Mouse (Mus musculus): ENCODE data around the gene Cuedc1. TPM values are rescaled to one million over a fixed set of nuclear protein-coding genes. Genes with fewer than 3 reads are reported as not detected.

Gene Cuedc1
- total and polyA plus RNA-seq, 3 experiments, result 1.0 to 4.8 TPM; not detected in 1

GRCm38 (mm10) chr11:88140066-88141060 lies 42.5 kb downstream of the Cuedc1 start:
- no peaks in the 10 kb centered on the region for H3K9me3 ChIP-seq (replicated peaks; ENCODE audit: insufficient read depth, low read length)
- H3K79me2 ChIP-seq (ENCODE audit: control insufficient read depth, insufficient read depth, low read length, poor library complexity), result no peaks in the 10 kb centered on the region
- H3K4me1 ChIP-seq (ENCODE audit: control insufficient read depth in 1 of 2, insufficient read depth in 2 of 2, low read length in 2 of 2), result peaks cover 7 to 24% of the 10 kb centered on the region in 2 experiments
- H3K4me3 ChIP-seq (ENCODE audit: control insufficient read depth in 1 of 2, insufficient read depth in 1 of 2, low read depth in 2 of 2, low read length in 2 of 2), result peak overlapping the region in 1 of 2 experiments; percentile 1; a peak in 1 of 4 replicates
- peak overlapping the region; percentile 0; the same call in 1 of the 2 replicates for H3K9ac ChIP-seq (ENCODE audit: control insufficient read depth, low read depth, low read length, poor library complexity, severe bottlenecking)
- H3K27me3 ChIP-seq (ENCODE audit: control insufficient read depth in 1 of 2, insufficient read depth in 2 of 2, low read length in 2 of 2), result no peaks in the 10 kb centered on the region
- TF ChIP-seq RAD21 (IDR thresholded peaks at IDR 0.05; ENCODE audit: low read depth, low read length), result no peak
- TF ChIP-seq ZNF384 (IDR thresholded peaks at IDR 0.05; ENCODE audit: low read depth, low read length), result peak; percentile 97
- no peak for TF ChIP-seq MEF2A (IDR thresholded peaks at IDR 0.05; ENCODE audit: extremely low read depth, insufficient replicate concordance, low read depth, low read length, poor library complexity, severe bottlenecking)
- peak; percentile 99 for TF ChIP-seq BHLHE40 (IDR thresholded peaks at IDR 0.05; ENCODE audit: borderline replicate concordance, low read depth, low read length)
- peak; percentile 87 for TF ChIP-seq ETS1 (IDR thresholded peaks at IDR 0.05; ENCODE audit: low read depth, low read length)
- TF ChIP-seq MYC (IDR thresholded peaks at IDR 0.05; ENCODE audit: low read depth, low read length), result peak; percentile 75; the same call in 1 of the 2 replicates
- 0 out of 2 replicates have a peak, but pooled peaks have one; percentile 35 for TF ChIP-seq MAFK (IDR thresholded peaks at IDR 0.05; ENCODE audit: borderline replicate concordance, low read depth, low read length)
- TF ChIP-seq TAL1 (IDR thresholded peaks at IDR 0.05; ENCODE audit: low read length), result peak; percentile 82
- TF ChIP-seq TCF12 (IDR thresholded peaks at IDR 0.05; ENCODE audit: low read depth, low read length), result peak; percentile 96
- TF ChIP-seq SMC3 (IDR thresholded peaks at IDR 0.05; ENCODE audit: low read depth, low read length), result no peak
- TF ChIP-seq USF1 (IDR thresholded peaks at IDR 0.05; ENCODE audit: low read depth, low read length), result peak; percentile 93
- TF ChIP-seq SIN3A (IDR thresholded peaks at IDR 0.05; ENCODE audit: low read length), result peak; percentile 59
- TF ChIP-seq MXI1 (IDR thresholded peaks at IDR 0.05; ENCODE audit: low read depth, low read length), result 0 out of 2 replicates have a peak, but pooled peaks have one; percentile 65
- peak in 1 of 2 experiments; percentile 66; a peak in 2 of 4 replicates for TF ChIP-seq USF2 (IDR thresholded peaks at IDR 0.05; ENCODE audit: borderline replicate concordance in 1 of 2, insufficient read depth in 1 of 2, low read depth in 1 of 2, low read length in 2 of 2)
- TF ChIP-seq HCFC1 (IDR thresholded peaks at IDR 0.05; ENCODE audit: low read depth, low read length), result 0 out of 2 replicates have a peak, but pooled peaks have one; percentile 24
- no peak for TF ChIP-seq JUND (IDR thresholded peaks at IDR 0.05; ENCODE audit: low read depth, low read length)
- 0 out of 2 replicates have a peak, but pooled peaks have one; percentile 53 for TF ChIP-seq MAZ (IDR thresholded peaks at IDR 0.05; ENCODE audit: low read depth, low read length)
- TF ChIP-seq GABPA (IDR thresholded peaks at IDR 0.05; ENCODE audit: low read depth, low read length), result no peak
- TF ChIP-seq POLR2A (IDR thresholded peaks at IDR 0.05; ENCODE audit: control insufficient read depth in 1 of 2, insufficient read depth in 1 of 2, low read depth in 1 of 2, low read length in 2 of 2, poor library complexity in 1 of 2), result no peak
- TF ChIP-seq E2F4 (IDR thresholded peaks at IDR 0.05; ENCODE audit: borderline replicate concordance, low read depth, low read length), result no peak
- no peak for TF ChIP-seq TBP (IDR thresholded peaks at IDR 0.05; ENCODE audit: low read depth, low read length)
- TF ChIP-seq EP300 (IDR thresholded peaks at IDR 0.05; ENCODE audit: low read depth in 1 of 2, low read length in 2 of 2), result peak; percentile 83 to 91
- peak; percentile 91 for TF ChIP-seq GATA1 (IDR thresholded peaks at IDR 0.05; ENCODE audit: low read depth, low read length)
- TF ChIP-seq CTCF (IDR thresholded peaks at IDR 0.05 in 2 of 3, conservative IDR thresholded peaks at IDR 0.05 in 1 of 3; ENCODE audit: control insufficient read depth in 1 of 3, insufficient read depth in 1 of 3, low read depth in 2 of 3, low read length in 3 of 3, poor library complexity in 1 of 3, severe bottlenecking in 1 of 3), result no peak
- TF ChIP-seq MAX (IDR thresholded peaks at IDR 0.05; ENCODE audit: low read length), result peak; percentile 84; the same call in 1 of the 2 replicates
- TF ChIP-seq RCOR1 (IDR thresholded peaks at IDR 0.05; ENCODE audit: low read depth, low read length), result peak; percentile 95
- TF ChIP-seq UBTF (IDR thresholded peaks at IDR 0.05; ENCODE audit: borderline replicate concordance, insufficient read depth, low read depth, low read length), result no peak
- peaks cover 0 to 17% of the 10 kb centered on the region in 2 experiments; a peak in 2 of 4 replicates for H3K36me3 ChIP-seq (ENCODE audit: control insufficient read depth in 1 of 2, insufficient read depth in 2 of 2, low read length in 2 of 2)
- DNase-seq (ENCODE audit: low read depth, low spot score), result peak; percentile 79
- peak overlapping the region; percentile 40 for H3K27ac ChIP-seq (ENCODE audit: control insufficient read depth, low read depth, low read length)

Measured in MEL (cell line).